Mouse (Mus musculus): ENCODE measurements around the gene Ndufb4.
"Not testable (repeated sequence)": the region's sequence is repeated elsewhere in the genome, so short reads cannot be mapped to it uniquely, and the experiment has no call there.

The Ndufb4 gene

DNA sequence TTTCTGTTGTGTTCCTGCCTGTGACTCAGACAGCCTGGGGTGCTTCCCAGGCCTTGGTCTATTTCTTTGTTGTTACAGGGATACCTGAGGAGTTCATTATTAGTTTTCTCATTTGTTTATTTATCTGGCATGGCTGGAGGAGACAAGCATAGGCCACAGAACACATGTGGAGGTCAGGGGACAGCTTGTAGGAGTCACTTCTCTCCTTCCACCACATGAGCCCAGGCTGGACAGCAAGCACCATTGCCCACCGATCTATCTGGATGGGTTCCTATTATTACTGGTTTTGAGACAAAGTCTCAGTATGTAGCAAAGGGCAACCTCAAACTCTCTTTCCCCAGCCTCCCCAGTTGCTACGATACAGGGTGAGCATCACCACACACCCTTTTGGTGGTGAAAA lies 26.0 kb upstream of the Ndufb4 start:
- DNase-seq (ENCODE audit: inconsistent age in 2 of 2, low spot score in 1 of 2) = no peak

DNA sequence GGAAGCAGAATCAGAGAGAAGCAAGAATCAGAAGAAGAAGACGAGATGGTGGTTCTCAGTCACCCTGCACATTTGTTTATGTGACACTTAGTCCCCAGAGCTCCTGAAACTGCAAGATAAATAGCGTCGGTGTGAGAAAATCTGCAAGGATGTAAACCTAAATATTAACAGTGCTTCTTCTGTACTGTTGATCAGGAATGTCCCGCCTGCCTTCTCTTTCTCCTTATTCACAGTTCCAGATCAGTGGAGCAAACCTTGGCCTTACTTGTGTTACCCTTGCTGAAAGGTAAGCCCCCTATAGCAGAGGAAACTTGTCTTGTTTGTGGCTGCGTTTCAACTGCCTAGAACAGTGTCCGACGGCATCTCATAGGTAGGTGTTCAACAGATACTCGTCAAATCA lies 23.3 kb upstream of the Ndufb4 start:
- no peak for DNase-seq (ENCODE audit: inconsistent age in 2 of 2, low spot score in 1 of 2)

DNA sequence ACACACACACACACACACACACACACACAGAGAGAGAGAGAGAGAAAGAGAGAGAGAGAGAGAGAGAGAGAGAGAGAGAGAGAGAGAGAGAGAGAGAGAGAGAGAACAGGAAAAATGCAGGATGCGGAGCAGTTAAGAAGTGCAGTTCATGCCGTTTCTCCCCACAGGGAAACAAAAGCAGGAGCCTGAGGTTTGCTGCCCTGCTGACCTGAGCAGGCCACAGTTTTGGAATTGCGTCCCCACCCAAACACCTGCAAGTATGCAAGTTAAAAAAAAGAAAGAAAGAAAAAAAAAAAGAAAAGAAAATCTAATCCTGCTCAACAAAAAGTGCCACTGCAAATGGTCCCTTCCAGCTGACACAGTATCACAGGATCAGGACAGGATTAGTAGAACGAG lies 22.4 kb upstream of the Ndufb4 start:
- no peak for DNase-seq (ENCODE audit: inconsistent age in 2 of 2, low spot score in 1 of 2)

DNA sequence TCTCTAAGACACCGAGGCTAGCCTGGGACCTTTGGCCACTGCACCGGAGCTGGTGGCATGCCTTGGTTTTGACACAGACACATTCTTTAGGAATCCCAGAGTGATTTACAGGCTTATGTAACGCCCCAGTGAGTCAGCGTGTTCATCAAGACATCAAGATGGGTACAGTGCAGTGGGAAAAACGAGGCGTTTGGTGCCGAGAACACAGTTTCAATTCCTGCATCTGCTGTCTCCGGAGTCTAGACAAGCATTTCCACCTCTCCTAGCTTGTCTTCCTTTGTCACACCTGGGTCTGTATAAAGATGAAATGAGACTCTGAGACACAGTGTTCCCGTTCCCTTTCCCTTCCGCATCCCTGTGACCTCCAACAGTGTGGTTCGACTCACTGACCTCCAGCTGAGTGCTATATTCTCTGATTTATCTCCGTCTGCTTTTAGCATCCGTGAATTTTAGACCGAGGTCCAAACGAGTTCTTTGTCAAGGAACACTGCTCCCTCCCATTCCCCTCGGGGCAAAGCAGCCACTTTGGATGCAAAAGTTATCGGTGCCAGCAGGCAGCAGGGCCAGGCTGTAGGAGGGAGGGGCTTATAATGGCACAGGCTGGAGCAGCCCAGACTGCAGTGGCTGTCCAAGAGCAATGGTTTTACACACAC lies 21.9 kb upstream of the Ndufb4 start:
- peak; percentile 76 to 92 for DNase-seq (ENCODE audit: inconsistent age in 2 of 2, low spot score in 1 of 2)

DNA sequence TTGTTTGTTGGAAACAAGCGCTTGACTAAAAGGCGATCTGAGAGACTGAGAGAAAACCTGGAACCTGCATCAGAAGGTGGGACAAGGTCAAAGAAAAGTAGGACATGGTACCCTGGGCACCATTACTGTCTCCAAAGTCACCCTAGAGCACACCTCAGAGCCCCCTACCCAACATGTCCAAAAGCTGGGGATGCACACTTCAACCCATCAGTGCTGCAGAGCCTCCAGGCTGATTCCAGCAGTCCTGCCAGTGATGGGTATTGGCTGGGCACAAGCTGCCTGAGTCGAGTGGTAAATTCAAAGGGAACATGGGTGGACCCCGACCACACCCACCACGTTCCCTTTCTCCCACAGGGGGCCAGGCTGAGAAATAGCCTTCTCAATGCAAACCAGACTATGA lies 21.1 kb upstream of the Ndufb4 start:
- DNase-seq (ENCODE audit: inconsistent age in 2 of 2, low spot score in 1 of 2) = no peak

DNA sequence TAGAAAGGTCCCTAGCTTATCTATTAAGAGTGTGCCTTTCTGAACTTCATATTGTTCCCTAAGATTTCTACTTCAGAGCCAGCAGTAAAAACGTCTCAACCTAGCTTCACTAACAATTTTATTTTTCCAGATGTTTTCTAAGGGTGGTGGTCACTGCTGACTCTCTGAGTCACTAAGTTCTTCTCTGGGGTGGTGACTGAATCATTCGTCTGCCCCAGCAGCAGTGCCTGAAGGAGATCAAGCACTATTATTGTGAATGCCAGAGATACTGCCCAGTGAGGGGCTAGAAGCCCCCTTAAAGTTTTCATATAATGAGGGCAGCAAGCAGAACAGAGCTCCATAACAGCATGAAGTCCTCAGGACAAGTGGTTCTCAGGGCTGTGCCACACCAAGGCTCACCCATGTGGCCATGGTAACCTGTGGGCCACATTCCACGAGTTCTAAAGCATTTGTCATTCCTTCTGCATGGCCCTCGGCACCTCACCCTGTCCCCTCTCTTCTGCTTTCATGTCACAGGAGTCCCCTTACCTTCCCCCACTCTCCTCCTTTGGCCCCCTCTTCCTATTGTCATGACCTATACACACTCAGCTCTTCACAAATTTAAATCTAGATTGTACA lies 16.5 kb upstream of the Ndufb4 start:
- DNase-seq (ENCODE audit: inconsistent age in 2 of 2, low spot score in 1 of 2) = no peak

DNA sequence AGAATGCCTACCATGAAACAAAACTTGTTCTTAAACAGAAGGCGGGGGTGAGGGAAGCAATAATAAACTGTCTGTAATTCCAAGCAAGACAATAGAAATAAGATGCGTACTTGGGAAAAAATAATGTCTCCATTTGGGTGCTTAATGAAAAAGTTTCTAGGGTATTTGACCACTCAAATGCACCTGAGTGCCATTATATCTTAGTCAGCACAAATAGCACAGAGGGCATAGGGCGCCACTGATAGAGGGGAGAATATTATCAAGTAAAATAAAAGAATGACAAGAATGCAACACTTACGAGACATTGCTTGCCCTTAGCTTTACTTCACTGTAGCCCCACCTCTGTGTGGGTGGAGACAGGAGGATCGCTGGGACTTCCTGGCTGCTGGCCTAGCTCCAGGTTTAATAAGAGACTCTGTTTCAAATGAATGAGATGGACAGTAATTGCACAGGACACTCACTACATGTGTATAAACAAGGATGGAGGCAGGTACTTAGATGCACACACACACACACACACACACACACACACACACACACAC lies 11.2 kb upstream of the Ndufb4 start:
- DNase-seq (ENCODE audit: inconsistent age in 2 of 2, low spot score in 1 of 2) = no peak

DNA sequence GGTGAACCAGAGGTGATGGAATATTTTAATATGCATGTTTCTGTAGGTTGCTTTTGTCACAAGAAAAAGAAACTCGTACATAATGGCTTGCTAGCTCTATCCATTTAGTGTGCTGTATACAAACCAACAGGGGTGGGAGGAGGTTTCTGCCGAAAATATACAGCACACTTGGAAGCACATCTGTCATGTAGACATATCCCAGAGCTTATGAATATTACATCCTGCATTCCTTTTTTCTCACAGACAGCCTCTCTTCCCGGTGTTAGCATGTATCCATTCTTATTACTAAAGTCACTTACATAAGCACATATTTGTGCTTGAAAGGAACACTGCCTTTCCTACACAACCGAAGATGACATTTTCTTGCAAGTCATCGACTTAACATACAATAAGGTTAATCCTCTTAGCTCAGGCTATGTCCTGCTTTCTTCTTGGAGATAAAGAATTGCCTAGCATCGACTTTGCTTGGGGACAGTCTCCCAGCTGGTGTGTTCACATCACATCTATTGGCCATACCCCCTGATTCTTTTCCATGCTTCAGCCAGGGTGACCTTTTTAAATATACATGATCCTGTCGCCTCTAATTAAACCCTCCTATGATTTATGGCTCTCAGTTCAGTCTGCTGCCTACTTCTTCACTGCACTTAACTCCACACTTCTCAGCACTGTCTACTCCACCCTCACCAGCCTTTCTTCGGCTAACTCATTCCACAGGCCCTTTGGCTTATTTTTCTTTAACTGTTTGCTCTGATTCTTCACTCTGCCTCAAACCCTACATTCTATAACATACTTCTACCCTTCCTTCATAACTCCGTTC lies 9.6 kb upstream of the Ndufb4 start:
- no peak for DNase-seq (ENCODE audit: inconsistent age in 2 of 2, low spot score in 1 of 2)

- DNase-seq (ENCODE audit: inconsistent age in 2 of 2, low spot score in 1 of 2) = no peak
These were observed 2.5 kb upstream of the Ndufb4 start for GRCm38 (mm10) chr16:37656796-37657195.

DNA sequence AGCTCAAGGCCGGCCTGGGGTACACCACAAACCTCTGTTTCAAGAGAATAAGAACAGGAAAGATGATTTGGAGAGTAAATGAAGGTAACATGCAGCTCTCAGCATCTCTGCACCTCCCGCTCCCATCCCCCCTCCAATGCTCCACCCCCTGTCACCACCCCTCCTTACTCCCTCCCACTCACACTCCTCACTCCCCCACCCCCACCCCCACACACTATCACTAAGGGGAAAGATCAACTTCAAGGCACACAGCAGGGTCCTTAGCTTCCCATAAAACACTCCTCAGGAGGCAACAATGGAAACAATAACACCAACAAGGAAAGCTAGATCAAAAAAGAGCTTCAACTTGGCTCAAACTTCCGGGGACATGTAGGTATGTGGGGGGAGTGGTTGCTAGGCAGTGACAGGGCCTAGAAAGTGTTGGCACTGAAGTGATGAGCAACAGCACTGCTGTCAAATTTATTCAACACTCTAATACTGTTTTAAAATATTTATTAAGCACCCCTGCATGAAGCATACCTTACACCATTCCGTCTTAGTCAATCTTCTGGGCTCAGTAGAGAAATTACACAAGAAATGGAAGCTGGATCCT lies 1.6 kb upstream of the Ndufb4 start:
- no peak for DNase-seq (ENCODE audit: inconsistent age in 2 of 2, low spot score in 1 of 2)

- no peak for DNase-seq (ENCODE audit: inconsistent age in 2 of 2, low spot score in 1 of 2)
These were observed 690 bp upstream of the Ndufb4 start for GRCm38 (mm10) chr16:37654831-37655455.

DNA sequence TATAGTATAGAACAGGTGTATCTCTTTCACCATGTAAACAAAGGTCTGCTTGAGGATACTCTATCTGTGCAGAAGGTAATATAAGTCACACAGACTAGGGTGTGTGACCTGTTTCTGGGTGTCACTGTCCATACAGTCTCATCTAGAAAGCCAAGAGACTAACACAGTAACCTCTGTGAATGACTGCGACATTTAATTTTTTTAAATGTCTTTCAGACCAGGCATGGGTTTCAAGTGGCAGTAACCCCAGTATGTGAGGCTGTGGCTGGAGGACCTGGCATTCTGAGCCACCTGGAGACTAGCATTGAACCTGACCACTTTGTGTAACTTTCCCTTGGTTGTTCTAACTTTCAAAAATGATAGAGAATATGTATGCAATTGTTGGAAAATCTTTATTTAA lies 1.2 kb downstream of the Ndufb4 start:
- DNase-seq (ENCODE audit: inconsistent age in 2 of 2, low spot score in 1 of 2) = peak in 1 of 2 experiments; percentile 43

DNA sequence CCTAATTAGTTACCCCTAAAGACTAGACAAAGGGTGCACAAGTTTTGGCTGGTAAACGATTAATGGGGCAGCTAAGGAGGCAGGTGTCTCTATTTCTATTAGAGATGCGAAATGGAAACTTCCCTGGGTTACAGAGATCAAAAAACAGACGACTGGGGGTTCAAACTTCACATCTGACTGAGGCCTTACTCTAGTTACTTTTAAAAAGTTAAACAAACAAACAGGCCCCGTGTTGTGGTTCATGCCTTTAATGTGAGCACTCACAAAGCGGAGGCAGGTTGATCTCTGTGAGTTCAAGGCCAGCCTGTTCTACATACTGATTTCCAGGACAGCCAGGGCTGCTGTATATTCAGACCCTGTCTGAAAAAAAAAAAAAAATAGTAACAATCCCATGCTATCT lies 1.6 kb downstream of the Ndufb4 start:
- peak in 1 of 2 experiments; percentile 44 for DNase-seq (ENCODE audit: inconsistent age in 2 of 2, low spot score in 1 of 2)

GRCm38 (mm10) chr16:37651467-37651866 lies 2.8 kb downstream of the Ndufb4 start:
- peak in 1 of 2 experiments; percentile 39 for DNase-seq (ENCODE audit: inconsistent age in 2 of 2, low spot score in 1 of 2)

GRCm38 (mm10) chr16:37649068-37649467 lies 5.2 kb downstream of the Ndufb4 start:
- DNase-seq (ENCODE audit: inconsistent age in 2 of 2, low spot score in 1 of 2) = no peak

- no peak for DNase-seq (ENCODE audit: inconsistent age in 2 of 2, low spot score in 1 of 2)
These were observed 6.3 kb downstream of the Ndufb4 start for GRCm38 (mm10) chr16:37647936-37648335.

GRCm38 (mm10) chr16:37647067-37647466 lies 7.2 kb downstream of the Ndufb4 start:
- DNase-seq (ENCODE audit: inconsistent age in 2 of 2, low spot score in 1 of 2) = no peak

- DNase-seq (ENCODE audit: inconsistent age in 2 of 2, low spot score in 1 of 2) = no peak
These were observed 8.5 kb downstream of the Ndufb4 start for GRCm38 (mm10) chr16:37645799-37646198.

- no peak for DNase-seq (ENCODE audit: inconsistent age in 2 of 2, low spot score in 1 of 2)
These were observed 9.0 kb downstream of the Ndufb4 start for GRCm38 (mm10) chr16:37645211-37645610.

GRCm38 (mm10) chr16:37644486-37644885 lies 9.8 kb downstream of the Ndufb4 start:
- DNase-seq (ENCODE audit: inconsistent age in 2 of 2, low spot score in 1 of 2) = no peak

GRCm38 (mm10) chr16:37640522-37640921 lies 13.7 kb downstream of the Ndufb4 start:
- not testable (repeated sequence) for DNase-seq (ENCODE audit: inconsistent age in 2 of 2, low spot score in 1 of 2)

All from adrenal gland, adult (tissue).